8 mouse cellular contexts compared by ENCODE assay signal in the genomic region with DNA sequence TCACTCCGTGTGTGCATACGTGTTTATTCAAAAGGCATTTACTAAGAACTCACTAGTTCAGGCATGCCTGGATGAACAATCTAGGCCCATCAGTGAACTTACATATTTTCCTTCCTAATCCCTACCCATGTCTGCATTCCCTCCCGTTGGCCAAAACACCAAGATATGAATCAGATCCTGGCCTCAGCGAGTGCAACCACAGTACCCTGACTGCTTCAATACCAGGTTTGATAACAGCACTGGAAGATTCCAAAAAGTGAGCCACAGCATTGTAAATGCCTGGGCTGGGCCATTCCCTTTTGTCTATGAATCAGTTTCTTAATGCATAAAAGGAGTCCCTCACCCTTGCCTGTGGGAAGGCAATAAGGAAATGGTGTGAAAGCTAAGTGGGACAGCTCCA. TPM values are rescaled to one million over a fixed set of nuclear protein-coding genes. Genes with fewer than 3 reads are reported as not detected.
A peak's percentile ranks its signal among the peaks of the same experiment; 100 is the strongest.
DNase-seq lines count a peak whose midpoint lies in the region; ATAC-seq and TF ChIP-seq lines count a peak whose summit lies in the region.

No protein-coding gene starts in this region.

- H3K79me2 ChIP-seq in CH12.LX (replicated peaks; ENCODE audit: control insufficient read depth, extremely low read depth, insufficient read depth, poor library complexity, severe bottlenecking) = no peaks in the 10 kb centered on the region

- dilution Hi-C loops in CH12.LX (cut with MboI; ENCODE audit: extremely low pct_ligation_motif_present, extremely low pct_unique_long_range_greater_than_20kb, low sequenced_read_pairs) = no loop called here

- no peak for ATAC-seq in heart, embryonic 12.5 days (ENCODE audit: insufficient number of reproducible peaks, low FRiP score)
- ATAC-seq in forebrain, embryonic 14.5 days = no peak
- ATAC-seq in liver, embryonic 16.5 days (ENCODE audit: low read depth) = no peak

- TF ChIP-seq RAD21 in CH12.LX (IDR thresholded peaks at IDR 0.05; ENCODE audit: low read depth, low read length) = no peak

- H3K4me1 ChIP-seq in heart, embryonic 12.5 days (replicated peaks) = peaks cover 5% of the 10 kb centered on the region
- peaks cover 0 to 17% of the 10 kb centered on the region in 2 experiments; a peak in 2 of 4 replicates for H3K4me1 ChIP-seq in CH12.LX (ENCODE audit: control insufficient read depth in 1 of 2, insufficient read depth in 2 of 2)
- H3K4me1 ChIP-seq in forebrain, embryonic 14.5 days (ENCODE audit: control insufficient read depth, insufficient read depth, low read length) = peaks cover 9% of the 10 kb centered on the region
- peaks cover 14% of the 10 kb centered on the region for H3K4me1 ChIP-seq in liver, embryonic 16.5 days (ENCODE audit: control insufficient read depth, low read depth, low read length)

- peaks cover 51% of the 10 kb centered on the region for H3K27me3 ChIP-seq in heart, embryonic 12.5 days (replicated peaks)
- H3K27me3 ChIP-seq in CH12.LX (replicated peaks) = peaks cover 27% of the 10 kb centered on the region
- peaks cover 17% of the 10 kb centered on the region for H3K27me3 ChIP-seq in forebrain, embryonic 14.5 days (replicated peaks; ENCODE audit: control insufficient read depth, insufficient read depth, low read length)
- H3K27me3 ChIP-seq in liver, embryonic 16.5 days (ENCODE audit: control insufficient read depth, insufficient read depth, low read depth, low read length) = peaks cover 28% of the 10 kb centered on the region

- TF ChIP-seq POLR2A in CH12.LX (IDR thresholded peaks at IDR 0.05; ENCODE audit: low read depth, low read length) = no peak

- H3K36me3 ChIP-seq in heart, embryonic 12.5 days = no peaks in the 10 kb centered on the region
- no peaks in the 10 kb centered on the region for H3K36me3 ChIP-seq in CH12.LX (replicated peaks in 1 of 2; ENCODE audit: control insufficient read depth in 1 of 2, insufficient read depth in 1 of 2, low read length in 1 of 2)
- no peaks in the 10 kb centered on the region for H3K36me3 ChIP-seq in forebrain, embryonic 14.5 days (ENCODE audit: control insufficient read depth, insufficient read depth, low read length)
- no peaks in the 10 kb centered on the region for H3K36me3 ChIP-seq in liver, embryonic 16.5 days (ENCODE audit: control insufficient read depth, insufficient read depth)

- H3K4me3 ChIP-seq in heart, embryonic 12.5 days = peak overlapping the region; percentile 73
- no peak overlapping the region for H3K4me3 ChIP-seq in CH12.LX (replicated peaks in 1 of 3; ENCODE audit: low read depth in 2 of 3, low read length in 2 of 3, poor library complexity in 1 of 3)
- peak overlapping the region; percentile 67 for H3K4me3 ChIP-seq in forebrain, embryonic 14.5 days (ENCODE audit: low read depth, low read length)
- H3K4me3 ChIP-seq in liver, embryonic 16.5 days (ENCODE audit: low read depth, low read length) = peak overlapping the region; percentile 84

- no peak for DNase-seq in heart, postnatal 4 days
- no peak for DNase-seq in CH12.LX (ENCODE audit: extremely low read depth)
- DNase-seq in forebrain, embryonic 14.5 days (ENCODE audit: low spot score) = no peak
- DNase-seq in right cerebral cortex, postnatal 10 days (ENCODE audit: low spot score in 2 of 2) = no peak
- no peak for DNase-seq in embryo, embryonic 10 days (ENCODE audit: low spot score)
- DNase-seq in kidney, adult 11 months = no peak

- TF ChIP-seq CTCF in CH12.LX (conservative IDR thresholded peaks at IDR 0.05 in 1 of 2, IDR thresholded peaks at IDR 0.05 in 1 of 2; ENCODE audit: low read depth in 2 of 2, low read length in 2 of 2) = no peak

- H3K4me2 ChIP-seq in heart, embryonic 12.5 days = peak overlapping the region; percentile 89
- peak overlapping the region; percentile 76; the same call in 1 of the 2 replicates for H3K4me2 ChIP-seq in CH12.LX (ENCODE audit: insufficient read depth, low read depth, poor library complexity, severe bottlenecking)
- H3K4me2 ChIP-seq in forebrain, embryonic 14.5 days (ENCODE audit: low read length) = peak overlapping the region; percentile 83
- peak overlapping the region; percentile 97 for H3K4me2 ChIP-seq in liver, embryonic 16.5 days (ENCODE audit: low read depth, low read length)

- TF ChIP-seq EP300 in CH12.LX (IDR thresholded peaks at IDR 0.05; ENCODE audit: low read length) = no peak

- in situ Hi-C loops in CH12.LX (cut with MboI; ENCODE audit: low pct_ligation_motif_present, low pct_unique_long_range_greater_than_20kb, low sequenced_read_pairs) = no loop called here

- H3K9ac ChIP-seq in heart, embryonic 12.5 days = no peak overlapping the region
- no peak overlapping the region for H3K9ac ChIP-seq in CH12.LX (ENCODE audit: insufficient read depth, low read depth)
- peak overlapping the region; percentile 62; the same call in 1 of the 2 replicates for H3K9ac ChIP-seq in forebrain, embryonic 14.5 days (ENCODE audit: low read length)
- H3K9ac ChIP-seq in liver, embryonic 16.5 days (ENCODE audit: low read depth, low read length) = no peak overlapping the region

- H3K9me3 ChIP-seq in heart, embryonic 12.5 days (replicated peaks) = no peaks in the 10 kb centered on the region
- no peaks in the 10 kb centered on the region for H3K9me3 ChIP-seq in CH12.LX (replicated peaks; ENCODE audit: low read length)
- H3K9me3 ChIP-seq in forebrain, embryonic 14.5 days (replicated peaks; ENCODE audit: control insufficient read depth, low read length) = no peaks in the 10 kb centered on the region
- H3K9me3 ChIP-seq in liver, embryonic 16.5 days (replicated peaks; ENCODE audit: control insufficient read depth, low read length) = no peaks in the 10 kb centered on the region

- H3K27ac ChIP-seq in heart, embryonic 12.5 days (ENCODE audit: poor library complexity, severe bottlenecking) = no peak overlapping the region
- H3K27ac ChIP-seq in CH12.LX (ENCODE audit: insufficient read depth, low read depth) = no peak overlapping the region
- H3K27ac ChIP-seq in forebrain, embryonic 14.5 days (ENCODE audit: low read depth, low read length) = no peak overlapping the region
- H3K27ac ChIP-seq in liver, embryonic 16.5 days (ENCODE audit: low read length) = no peak overlapping the region

- 49% methylated on average over 4 of the region's 4 CpGs for WGBS in heart, embryonic 12.5 days
- 66% methylated on average over 4 of the region's 4 CpGs for WGBS in forebrain, embryonic 14.5 days
- 39% methylated on average over 4 of the region's 4 CpGs for WGBS in liver, embryonic 16.5 days (ENCODE audit: insufficient replicate concordance)

TF ChIP-seq in CH12.LX, 34 proteins besides CTCF, POLR2A, EP300 and RAD21:
- TF ChIP-seq SIN3A (IDR thresholded peaks at IDR 0.05; ENCODE audit: low read length) (no peak), CHD1 (IDR thresholded peaks at IDR 0.05; ENCODE audit: low read depth, low read length) (no peak), ETS1 (conservative IDR thresholded peaks at IDR 0.05; ENCODE audit: low read depth, low read length) (no peak), NELFE (IDR thresholded peaks at IDR 0.05; ENCODE audit: low read depth, low read length) (no peak), TBP (conservative IDR thresholded peaks at IDR 0.05; ENCODE audit: low read depth, low read length) (no peak), SMC3 (IDR thresholded peaks at IDR 0.05; ENCODE audit: low read depth, low read length) (no peak), UBTF (IDR thresholded peaks at IDR 0.05; ENCODE audit: low read depth, low read length) (no peak), MXI1 (IDR thresholded peaks at IDR 0.05; ENCODE audit: low read depth, low read length) (no peak), USF2 (conservative IDR thresholded peaks at IDR 0.05; ENCODE audit: low read depth, low read length) (no peak), MAFK (IDR thresholded peaks at IDR 0.05; ENCODE audit: insufficient replicate concordance, low read length) (no peak), JUN (IDR thresholded peaks at IDR 0.05; ENCODE audit: insufficient read depth, low read depth, low read length) (no peak), CHD2 (IDR thresholded peaks at IDR 0.05; ENCODE audit: low read length) (no peak), ZNF384 (IDR thresholded peaks at IDR 0.05; ENCODE audit: low read depth, low read length) (no peak), PAX5 (IDR thresholded peaks at IDR 0.05; ENCODE audit: low read length) (no peak), POLR2AphosphoS2 (IDR thresholded peaks at IDR 0.05; ENCODE audit: low read depth, low read length) (no peak), MAZ (IDR thresholded peaks at IDR 0.05; ENCODE audit: low read depth, low read length) (no peak), E2F4 (IDR thresholded peaks at IDR 0.05; ENCODE audit: insufficient replicate concordance, low read depth, low read length) (no peak), MYC (IDR thresholded peaks at IDR 0.05; ENCODE audit: low read depth, low read length) (no peak)

RNA-seq across cellular contexts. Expression of gene Tbc1d2, which starts 0.8 kb away (rescaled TPM):
- 0.42 and 0.51 TPM in 2 replicates for polyA plus RNA-seq in heart, embryonic 12.5 days (2016; fragmentation: Nextera tagmentation; extraction: Ambion mirVana)
- 1 to 10 TPM; 2.9 to 3.5 TPM for total RNA-seq in heart, postnatal 4 days (2021)
- total RNA-seq in CH12.LX (2012; rRNA removed) = 0.59 and 1.1 TPM in 2 replicates
- 0.12 TPM in 2 replicates for total RNA-seq in CH12.LX (2014; rRNA removed)
- polyA plus RNA-seq in CH12.LX (2012; ENCODE audit: insufficient read length, low read depth) = 0.27 and 0.29 TPM in 2 replicates
- polyA plus RNA-seq in forebrain, embryonic 14.5 days (2014; fragmentation: Nextera tagmentation; extraction: Ambion mirVana) = 0.47 and 0.62 TPM in 2 replicates
- polyA plus RNA-seq in liver, embryonic 16.5 days (2015; fragmentation: Nextera tagmentation; extraction: Ambion mirVana) = 0.84 and 0.86 TPM in 2 replicates

RNA-seq across cellular contexts. Expression of gene Coro2a, which starts 47.2 kb away (rescaled TPM):
- polyA plus RNA-seq in heart, embryonic 12.5 days (2016; fragmentation: Nextera tagmentation; extraction: Ambion mirVana) = 0.15 and 0.34 TPM in 2 replicates
- total RNA-seq in heart, postnatal 4 days (2021) = under 1 TPM; 0.25 to 0.48 TPM
- total RNA-seq in CH12.LX (2012; rRNA removed) = 71.4 and 129 TPM in 2 replicates
- 23.3 and 24.6 TPM in 2 replicates for total RNA-seq in CH12.LX (2014; rRNA removed)
- polyA plus RNA-seq in CH12.LX (2012; ENCODE audit: insufficient read length, low read depth) = 152 and 223 TPM in 2 replicates
- 2.2 and 2.9 TPM in 2 replicates for polyA plus RNA-seq in forebrain, embryonic 14.5 days (2014; fragmentation: Nextera tagmentation; extraction: Ambion mirVana)
- polyA plus RNA-seq in liver, embryonic 16.5 days (2015; fragmentation: Nextera tagmentation; extraction: Ambion mirVana) = 2.7 and 3.9 TPM in 2 replicates

Comparison
In these comparisons a context has a peak if more than half of its experiments do, and no peak if none do; other contexts are left out.
1. H3K4me3 ChIP-seq: peak in heart, embryonic 12.5 days (single experiment), forebrain, embryonic 14.5 days (single experiment) and liver, embryonic 16.5 days (single experiment); none in CH12.LX (0 of 3).
2. RNA of gene Coro2a, which starts 47.2 kb away (polyA plus RNA-seq): 152 to 223 TPM in CH12.LX; 2.7 to 3.9 TPM in liver, embryonic 16.5 days, 2.2 to 2.9 TPM in forebrain, embryonic 14.5 days and 0.15 to 0.34 TPM in heart, embryonic 12.5 days; every median in the first group is over 10 times any median in the second.
3. Peak in every context shown above with its lines, with median percentiles within 50 percentile points of each other: H3K4me2 ChIP-seq.